In genomic region chr12:73057492-73057891, GRCm38 (mm10) we compare ENCODE assay signal across 29 mouse cellular contexts. TPM values are rescaled to one million over a fixed set of nuclear protein-coding genes. Genes with fewer than 3 reads are reported as not detected.
"Had no signal": no experiment of that assay in that cellular context is flagged by ENCODE, and none has a peak within 500 bp of the region (broad histone marks: within the 10 kb centered on the region; RNA-seq: fewer than 3 reads in every experiment).

No protein-coding gene starts in this region.

- H3K9me3 ChIP-seq: embryonic facial prominence, embryonic 10.5 days; embryonic facial prominence, embryonic 12.5 days; embryonic facial prominence, embryonic 13.5 days; embryonic facial prominence, embryonic 15.5 days; forebrain, embryonic 10.5 days; forebrain, embryonic 12.5 days; forebrain, embryonic 13.5 days; forebrain, embryonic 15.5 days had no signal

- DNase-seq: cerebellum, adult 2 months; cerebellum, adult 8-10 months; cerebellum, adult 9-10 months; cerebellum, adult 9-11 months; cerebellum, postnatal 10 days; cerebellum, postnatal 14 days; cerebellum, postnatal 25 days; cerebellum, postnatal 36 days; embryo, embryonic 11 days; forebrain, postnatal 0 days; gastrocnemius, postnatal 10 days; gastrocnemius, postnatal 14 days; gastrocnemius, postnatal 25 days; gastrocnemius, postnatal 36 days; heart, adult 18-20 months; heart, adult 2 months had no signal

- H3K36me3 ChIP-seq: embryonic facial prominence, embryonic 10.5 days; embryonic facial prominence, embryonic 12.5 days; embryonic facial prominence, embryonic 13.5 days; embryonic facial prominence, embryonic 15.5 days; forebrain, embryonic 10.5 days; forebrain, embryonic 12.5 days; forebrain, embryonic 15.5 days had no signal

- ATAC-seq: forebrain, embryonic 13.5 days; forebrain, embryonic 14.5 days; forebrain, embryonic 15.5 days; forebrain, embryonic 16.5 days; forebrain, postnatal 0 days had no signal

- H3K27ac ChIP-seq: embryonic facial prominence, embryonic 10.5 days; embryonic facial prominence, embryonic 12.5 days; embryonic facial prominence, embryonic 13.5 days; embryonic facial prominence, embryonic 15.5 days; forebrain, embryonic 10.5 days; forebrain, embryonic 12.5 days; forebrain, embryonic 13.5 days; forebrain, embryonic 15.5 days; heart, adult 2 months had no signal

- H3K27me3 ChIP-seq: embryonic facial prominence, embryonic 12.5 days had no signal

- H3K9ac ChIP-seq: embryonic facial prominence, embryonic 12.5 days; embryonic facial prominence, embryonic 13.5 days; embryonic facial prominence, embryonic 15.5 days; forebrain, embryonic 12.5 days; forebrain, embryonic 13.5 days; forebrain, embryonic 15.5 days; forebrain, postnatal 0 days had no signal

- H3K4me3 ChIP-seq: embryonic facial prominence, embryonic 10.5 days; embryonic facial prominence, embryonic 12.5 days; embryonic facial prominence, embryonic 13.5 days; embryonic facial prominence, embryonic 15.5 days; erythroblast, embryonic 14.5 days; forebrain, embryonic 10.5 days; forebrain, embryonic 12.5 days; forebrain, embryonic 13.5 days; forebrain, embryonic 15.5 days; heart, adult 2 months had no signal

- H3K4me2 ChIP-seq: embryonic facial prominence, embryonic 12.5 days; embryonic facial prominence, embryonic 13.5 days; embryonic facial prominence, embryonic 15.5 days; forebrain, embryonic 12.5 days; forebrain, embryonic 13.5 days; forebrain, embryonic 15.5 days had no signal

RNA-seq across cellular contexts. Expression of gene Six1, which starts 3.8 kb away (rescaled TPM):
- total RNA-seq: granulocyte monocyte progenitor cell, adult 5-6 weeks had no signal
- polyA plus RNA-seq: erythroblast, embryonic 14.5 days had no signal

RNA-seq across cellular contexts. Expression of gene Six4, which starts 55.8 kb away (rescaled TPM):
- total RNA-seq: common myeloid progenitor, adult 5-6 weeks; granulocyte monocyte progenitor cell, adult 5-6 weeks had no signal
